Mouse (Mus musculus) bone marrow macrophage, adult 2 months (primary cell): ENCODE results near the gene Galnt17.

ENCODE experiments used
- CTCF ChIP-seq: IDR thresholded peaks from 2 replicates; pipeline ENCODE4 v1.5.1; 2012; ENCODE audit warnings: low read depth, mild to moderate bottlenecking, low read length, moderate library complexity
- POLR2A ChIP-seq: IDR thresholded peaks from 2 replicates; pipeline ENCODE4 v1.6.1; 2012; ENCODE audit warnings: mild to moderate bottlenecking, low read depth, low read length, borderline replicate concordance

DNA sequence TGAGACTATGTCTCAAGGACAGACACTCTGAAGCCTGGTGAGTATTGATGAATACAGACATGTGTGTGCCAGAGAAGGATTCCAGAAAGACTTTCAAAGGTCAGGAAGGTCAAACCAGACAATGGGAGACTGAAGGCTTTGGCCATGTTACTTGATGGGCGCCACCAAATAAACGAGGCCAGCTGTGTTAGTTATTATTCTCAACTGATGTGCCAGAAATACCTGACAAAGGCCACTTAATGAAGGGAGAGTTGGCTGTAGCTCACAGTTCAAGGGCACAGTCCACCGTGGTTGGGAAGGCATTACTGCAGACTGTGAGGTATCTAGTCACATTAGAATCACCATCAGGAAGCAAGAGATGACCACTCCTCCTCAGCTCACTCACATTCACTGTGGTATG is 96.7 kb downstream of the Galnt17 start:
- TF ChIP-seq CTCF (no peak), POLR2A (no peak)
